Mouse (Mus musculus): ENCODE measurements at regions not wholly inside any gene's neighbourhood (a gene's known extent, or its start where the extent isn't known, plus 50 kb on each side); places are given as distances from the start of the nearest gene placed in this dataset.

DNA sequence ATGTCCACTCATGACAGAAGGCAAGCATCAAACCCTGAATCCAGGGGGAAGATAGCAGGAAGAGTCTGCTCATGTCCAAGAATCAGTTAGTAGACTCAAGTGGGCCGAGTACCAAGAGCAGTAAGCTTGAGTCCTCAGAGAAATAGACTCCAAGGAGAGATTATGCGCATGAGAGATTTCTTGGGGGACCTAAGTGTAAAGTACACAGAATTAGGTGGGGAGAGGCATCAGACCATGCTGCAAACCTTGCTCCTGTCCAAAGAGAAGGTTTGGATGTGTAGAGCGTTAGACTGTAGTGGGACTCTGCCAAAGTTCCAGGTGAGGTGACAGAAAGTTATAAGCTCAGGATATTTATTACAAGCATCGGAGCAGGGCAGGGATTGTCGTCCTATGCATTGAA, 654.4 kb downstream of the Dhx35 start:
- Histone ChIP-seq H3K27ac (ENCODE audit: low read depth) (no peak overlapping the region), H3K9ac (no peak overlapping the region), H3K4me2 (no peak overlapping the region), H3K4me1 (ENCODE audit: insufficient read depth) (no peaks in the 10 kb centered on the region), H3K27me3 (ENCODE audit: insufficient read depth, low read length) (no peaks in the 10 kb centered on the region), H3K36me3 (ENCODE audit: insufficient read depth) (no peaks in the 10 kb centered on the region), H3K9me3 (ENCODE audit: low read depth, low read length) (no peaks in the 10 kb centered on the region), H3K4me3 (ENCODE audit: low read depth, low read length) (no peak overlapping the region)
- WGBS = 85% methylated on average over 5 of the region's 5 CpGs
- no peak for TF ChIP-seq CTCF (IDR thresholded peaks at IDR 0.05; ENCODE audit: low read depth)
- ATAC-seq (ENCODE audit: insufficient read depth) = no peak
- no peak for DNase-seq

- Histone ChIP-seq H3K4me2 (no peak overlapping the region), H3K27me3 (ENCODE audit: insufficient read depth, low read length) (no peaks in the 10 kb centered on the region), H3K9ac (no peak overlapping the region), H3K27ac (ENCODE audit: low read depth) (no peak overlapping the region), H3K9me3 (ENCODE audit: low read depth, low read length) (no peaks in the 10 kb centered on the region), H3K36me3 (ENCODE audit: insufficient read depth) (no peaks in the 10 kb centered on the region), H3K4me3 (ENCODE audit: low read depth, low read length) (no peak overlapping the region), H3K4me1 (ENCODE audit: insufficient read depth) (no peaks in the 10 kb centered on the region)
- TF ChIP-seq CTCF (IDR thresholded peaks at IDR 0.05; ENCODE audit: low read depth) = no peak
- WGBS = 22% methylated on average over 9 of the region's 9 CpGs
- ATAC-seq (ENCODE audit: insufficient read depth) (no peak), DNase-seq (no peak)
These were observed 656.8 kb downstream of the Dhx35 start for GRCm38 (mm10) chr2:159451439-159451838.

DNA sequence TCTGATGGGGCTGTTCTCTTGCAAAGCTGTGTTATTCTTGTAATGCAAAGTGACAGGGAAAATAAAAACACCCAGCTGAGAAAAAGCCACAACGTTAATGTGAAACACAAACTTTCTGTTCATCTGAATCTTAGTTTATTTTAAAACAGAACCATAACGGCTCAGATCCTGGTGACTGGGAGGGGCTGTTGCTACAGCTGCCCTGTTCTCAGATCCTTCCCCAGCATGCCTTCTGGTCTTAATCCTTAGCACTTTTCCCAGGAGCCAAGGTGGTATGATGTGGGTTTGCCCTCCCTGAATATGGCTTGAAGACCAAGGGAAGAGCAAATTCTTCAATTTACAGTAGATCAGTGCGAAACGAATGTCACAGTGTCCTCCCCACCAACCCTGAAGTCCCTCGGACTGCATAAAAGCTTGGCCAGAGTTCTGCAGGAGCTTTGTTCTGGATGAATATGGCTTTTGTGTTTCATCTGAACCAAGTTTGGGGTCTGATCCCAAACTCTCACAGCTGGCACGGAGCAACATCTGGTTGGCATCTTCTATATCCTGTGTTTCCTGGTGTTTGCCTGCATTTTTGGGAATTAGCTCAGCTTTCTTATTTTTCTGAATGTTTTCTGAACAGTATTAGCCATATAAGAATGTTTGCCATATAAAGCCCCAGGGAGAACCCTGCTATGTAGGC, 686.9 kb downstream of the Dhx35 start:
- no peaks in the 10 kb centered on the region for H3K9me3 ChIP-seq (ENCODE audit: low read depth, low read length)
- no peak overlapping the region for H3K4me2 ChIP-seq
- H3K9ac ChIP-seq = no peak overlapping the region
- TF ChIP-seq CTCF (IDR thresholded peaks at IDR 0.05; ENCODE audit: low read depth) = no peak
- no peak for ATAC-seq (ENCODE audit: insufficient read depth)
- DNase-seq = no peak
- H3K4me3 ChIP-seq (ENCODE audit: low read depth, low read length) = no peak overlapping the region
- H3K27ac ChIP-seq (ENCODE audit: low read depth) = no peak overlapping the region
- H3K36me3 ChIP-seq (ENCODE audit: insufficient read depth) = no peaks in the 10 kb centered on the region
- H3K27me3 ChIP-seq (ENCODE audit: insufficient read depth, low read length) = no peaks in the 10 kb centered on the region
- no peaks in the 10 kb centered on the region for H3K4me1 ChIP-seq (ENCODE audit: insufficient read depth)
- 63% methylated on average over 6 of the region's 6 CpGs for WGBS

DNA sequence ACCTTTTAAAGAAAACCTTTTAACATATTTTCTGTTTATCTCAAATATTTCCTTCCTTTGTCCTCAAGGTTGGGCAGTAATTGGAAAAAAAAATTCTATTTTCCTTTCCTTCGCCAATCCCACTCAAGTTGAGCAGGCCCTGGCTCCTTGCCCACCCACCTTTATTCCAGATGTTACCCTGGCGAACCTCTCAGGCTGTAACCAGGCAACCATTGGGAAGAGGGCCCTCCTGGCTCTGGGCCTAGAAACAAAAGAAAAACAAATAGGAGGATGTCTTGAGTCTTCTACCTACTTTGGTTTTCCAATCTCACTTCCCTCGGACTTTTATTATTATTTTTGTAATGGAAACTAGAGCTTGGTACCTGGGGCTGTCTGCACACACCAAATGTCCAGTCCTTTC, 696.5 kb downstream of the Dhx35 start:
- no peak for TF ChIP-seq CTCF (IDR thresholded peaks at IDR 0.05; ENCODE audit: low read depth)
- Histone ChIP-seq H3K9me3 (ENCODE audit: low read depth, low read length) (no peaks in the 10 kb centered on the region), H3K27me3 (ENCODE audit: insufficient read depth, low read length) (no peaks in the 10 kb centered on the region), H3K9ac (no peak overlapping the region), H3K4me1 (ENCODE audit: insufficient read depth) (no peaks in the 10 kb centered on the region), H3K36me3 (ENCODE audit: insufficient read depth) (no peaks in the 10 kb centered on the region), H3K27ac (ENCODE audit: low read depth) (no peak overlapping the region), H3K4me3 (ENCODE audit: low read depth, low read length) (no peak overlapping the region), H3K4me2 (no peak overlapping the region)
- ATAC-seq (ENCODE audit: insufficient read depth) = no peak; the same call in 1 of the 2 replicates
- DNase-seq = peak; percentile 44
- 23% methylated on average over 3 of the region's 3 CpGs for WGBS

GRCm38 (mm10) chr2:159498691-159499090, 704.1 kb downstream of the Dhx35 start:
- WGBS = 64% methylated on average over 2 of the region's 2 CpGs
- Histone ChIP-seq H3K4me2 (no peak overlapping the region), H3K4me1 (ENCODE audit: insufficient read depth) (no peaks in the 10 kb centered on the region), H3K27me3 (ENCODE audit: insufficient read depth, low read length) (no peaks in the 10 kb centered on the region), H3K9me3 (ENCODE audit: low read depth, low read length) (no peaks in the 10 kb centered on the region), H3K27ac (ENCODE audit: low read depth) (no peak overlapping the region), H3K36me3 (ENCODE audit: insufficient read depth) (no peaks in the 10 kb centered on the region), H3K9ac (no peak overlapping the region), H3K4me3 (ENCODE audit: low read depth, low read length) (no peak overlapping the region)
- ATAC-seq (ENCODE audit: insufficient read depth) (no peak), DNase-seq (no peak)
- no peak for TF ChIP-seq CTCF (IDR thresholded peaks at IDR 0.05; ENCODE audit: low read depth)

DNA sequence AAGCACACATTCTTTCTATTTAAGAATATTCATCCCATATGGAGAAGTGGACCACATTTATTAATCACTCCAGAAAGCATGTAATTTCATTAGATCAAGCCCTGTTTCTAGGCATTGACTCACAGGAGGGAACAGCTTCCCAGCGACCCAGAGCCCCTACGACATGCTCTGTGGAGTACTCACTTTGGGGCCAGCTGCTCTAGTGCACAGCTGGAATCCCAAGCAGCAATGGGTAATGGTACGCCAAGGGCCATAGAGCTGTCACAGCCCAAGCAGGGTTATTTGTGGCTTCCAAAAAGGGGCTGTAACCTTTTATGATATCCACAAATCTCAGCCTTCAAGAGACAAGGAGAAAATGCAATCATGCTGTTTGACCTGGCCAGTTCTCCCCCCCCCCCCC, 706.4 kb downstream of the Dhx35 start:
- TF ChIP-seq CTCF (IDR thresholded peaks at IDR 0.05; ENCODE audit: low read depth) = no peak
- ATAC-seq (ENCODE audit: insufficient read depth) = no peak

GRCm38 (mm10) chr2:159519066-159519465, 724.5 kb downstream of the Dhx35 start:
- H3K27ac ChIP-seq (ENCODE audit: low read depth) = no peak overlapping the region

More for the DNA sequence above, 706.4 kb downstream of the Dhx35 start:
- H3K27ac ChIP-seq (ENCODE audit: low read depth) = no peak overlapping the region
- H3K9me3 ChIP-seq (ENCODE audit: low read depth, low read length) = no peaks in the 10 kb centered on the region
- H3K4me2 ChIP-seq = no peak overlapping the region
- H3K4me1 ChIP-seq (ENCODE audit: insufficient read depth) = no peaks in the 10 kb centered on the region
- no peak for DNase-seq
- H3K36me3 ChIP-seq (ENCODE audit: insufficient read depth) = no peaks in the 10 kb centered on the region
- no peaks in the 10 kb centered on the region for H3K27me3 ChIP-seq (ENCODE audit: insufficient read depth, low read length)
- 59% methylated on average over 3 of the region's 3 CpGs for WGBS
- H3K4me3 ChIP-seq (ENCODE audit: low read depth, low read length) = no peak overlapping the region
- H3K9ac ChIP-seq = no peak overlapping the region

More at GRCm38 (mm10) chr2:159519066-159519465, 724.5 kb downstream of the Dhx35 start:
- no peak for TF ChIP-seq CTCF (IDR thresholded peaks at IDR 0.05; ENCODE audit: low read depth)
- Histone ChIP-seq H3K9me3 (ENCODE audit: low read depth, low read length) (no peaks in the 10 kb centered on the region), H3K4me3 (ENCODE audit: low read depth, low read length) (no peak overlapping the region), H3K4me2 (no peak overlapping the region), H3K9ac (no peak overlapping the region), H3K4me1 (ENCODE audit: insufficient read depth) (no peaks in the 10 kb centered on the region), H3K27me3 (ENCODE audit: insufficient read depth, low read length) (no peaks in the 10 kb centered on the region), H3K36me3 (ENCODE audit: insufficient read depth) (no peaks in the 10 kb centered on the region)
- WGBS = 59% methylated on average over 4 of the region's 4 CpGs
- DNase-seq = no peak
- ATAC-seq (ENCODE audit: insufficient read depth) = no peak

Data from lung, embryonic 14.5 days (tissue).